Mouse (Mus musculus) kidney, adult 2 months (tissue): ENCODE measurements around the gene Ell.

Experiments
- CTCF ChIP-seq: fragments of 200-500 bp; conservative IDR thresholded peaks from 2 replicates; pipeline ENCODE4 v1.5.1; 2011; ENCODE audit warnings: low read depth, mild to moderate bottlenecking, control low read depth, low read length, moderate library complexity, mixed read lengths; ENCODE audit not compliant: insufficient read depth, insufficient read length
- POLR2A ChIP-seq: fragments of 200-500 bp; IDR thresholded peaks from one replicate; pipeline ENCODE4 v1.6.1; 2011; ENCODE audit warnings: low read depth, low read length, control low read depth

DNA sequence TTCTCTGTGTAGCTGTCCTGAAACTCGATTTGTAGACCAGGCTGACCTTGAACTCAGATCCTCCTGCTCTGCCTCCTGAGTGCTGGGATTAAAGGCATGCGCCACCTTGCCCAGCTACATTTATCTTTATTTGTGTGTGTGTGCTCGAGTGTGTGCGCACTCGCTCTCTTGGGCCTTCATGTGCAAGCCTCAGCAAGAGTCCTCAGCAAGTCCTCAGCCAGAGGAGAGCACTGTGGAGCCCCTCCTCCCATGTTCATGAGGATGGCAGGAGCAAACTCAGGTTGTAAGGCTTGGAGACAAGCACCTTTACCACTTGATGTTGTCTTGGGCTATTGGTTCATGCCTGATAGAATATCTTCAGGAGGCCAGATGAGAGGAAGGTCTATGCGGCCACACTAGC, 8.5 kb downstream of the Ell start:
- TF ChIP-seq CTCF (no peak), POLR2A (no peak)
